Mouse (Mus musculus) subcutaneous adipose tissue, adult 2 months (tissue): ENCODE data around the gene Igdcc4. TPM values are rescaled to one million over a fixed set of nuclear protein-coding genes. Genes with fewer than 3 reads are reported as not detected.

ENCODE experiments used
- polyA plus RNA-seq: library from polyadenylated mRNA; depleted of rRNA; stranded (reverse); fragments of >200 nt; gene quantifications from 2 replicates; pipeline ENCODE4 v1.2.3, GENCODE M21; 2012; ENCODE audit warnings: low replicate concordance; rRNA removed

Gene Igdcc4
- 4.0 and 40.8 TPM in 2 replicates for polyA plus RNA-seq

DNA sequence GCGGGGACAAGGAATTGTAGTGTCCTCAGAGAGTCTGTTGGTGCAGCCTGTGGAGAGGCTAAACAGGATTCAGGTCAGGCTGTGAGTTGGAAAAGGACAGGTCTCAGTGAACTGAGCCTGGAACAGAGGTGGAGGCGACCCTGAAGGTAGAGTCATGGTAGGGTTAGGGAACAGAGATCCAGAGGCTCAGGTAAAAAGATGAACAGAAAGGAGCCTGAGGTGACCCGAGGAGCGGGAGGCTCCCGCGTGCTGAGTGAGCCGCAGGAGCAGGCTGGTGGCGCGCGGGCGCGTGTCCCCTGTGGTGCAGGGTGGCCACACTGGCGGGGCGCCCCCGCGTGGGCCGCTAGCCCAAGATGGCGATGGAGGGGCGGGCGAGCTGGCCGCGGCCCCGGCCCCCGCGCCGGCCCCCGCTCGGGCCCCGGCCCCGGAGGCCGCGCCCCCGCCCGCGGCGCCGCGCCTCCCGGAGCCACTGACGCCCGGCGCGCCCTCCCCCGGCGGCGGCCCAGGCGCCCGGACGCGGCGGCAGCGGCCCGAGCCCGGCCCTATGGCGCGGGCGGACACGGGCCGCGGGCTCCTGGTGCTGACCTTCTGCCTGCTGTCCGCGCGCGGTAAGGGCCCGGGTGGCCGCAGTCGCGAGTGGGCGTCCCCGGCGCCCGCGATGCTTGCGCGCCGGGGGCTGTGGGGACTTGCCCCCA, at the start of gene Igdcc4:
Igdcc4 (plus strand) TSS at position 496 of the 695 bp plus-strand sequence.

GRCm38 (mm10) chr9:65140936-65141305, 39.6 kb downstream of the Igdcc4 start, which contains the start of gene Igdcc3:
Gene Igdcc3 (plus strand): TSS chr9:65141189.

Other genes with a start within 250 kb of the Igdcc4 start
- gene Slc24a1, start 149.9 kb upstream of the Igdcc4 start, polyA plus RNA-seq = 0.04 and 0.06 TPM in 2 replicates
- 19.2 and 23.6 TPM in 2 replicates for gene Ints14, start 140.6 kb upstream of the Igdcc4 start, polyA plus RNA-seq
- gene Hacd3, start 79.8 kb upstream of the Igdcc4 start, polyA plus RNA-seq = 19.9 and 48.2 TPM in 2 replicates
- gene Dpp8, start 69.1 kb upstream of the Igdcc4 start, polyA plus RNA-seq = 43.8 and 80.3 TPM in 2 replicates
- gene Igdcc3, start 39.7 kb downstream of the Igdcc4 start, polyA plus RNA-seq = 0.64 and 3.8 TPM in 2 replicates
- gene Parp16, start 93.9 kb downstream of the Igdcc4 start, polyA plus RNA-seq = 14.8 and 20.1 TPM in 2 replicates
- gene Cilp, start 163.7 kb downstream of the Igdcc4 start, polyA plus RNA-seq = 17.1 and 26.0 TPM in 2 replicates
- 13.1 and 16.5 TPM in 2 replicates for gene Clpx, start 192.8 kb downstream of the Igdcc4 start, polyA plus RNA-seq
- gene Pdcd7, start 244.6 kb downstream of the Igdcc4 start, polyA plus RNA-seq = 6.5 and 10.1 TPM in 2 replicates